Mouse (Mus musculus) cerebellum, postnatal 10 days (tissue): ENCODE measurements around the gene Yipf4.

Source experiments
- DNase-seq, 2 experiments: peaks; one replicate each; pipeline ENCODE4 v3.0.0; 2021; ENCODE audit warnings: mixed read lengths in 2 of 2

Gene Yipf4

DNA sequence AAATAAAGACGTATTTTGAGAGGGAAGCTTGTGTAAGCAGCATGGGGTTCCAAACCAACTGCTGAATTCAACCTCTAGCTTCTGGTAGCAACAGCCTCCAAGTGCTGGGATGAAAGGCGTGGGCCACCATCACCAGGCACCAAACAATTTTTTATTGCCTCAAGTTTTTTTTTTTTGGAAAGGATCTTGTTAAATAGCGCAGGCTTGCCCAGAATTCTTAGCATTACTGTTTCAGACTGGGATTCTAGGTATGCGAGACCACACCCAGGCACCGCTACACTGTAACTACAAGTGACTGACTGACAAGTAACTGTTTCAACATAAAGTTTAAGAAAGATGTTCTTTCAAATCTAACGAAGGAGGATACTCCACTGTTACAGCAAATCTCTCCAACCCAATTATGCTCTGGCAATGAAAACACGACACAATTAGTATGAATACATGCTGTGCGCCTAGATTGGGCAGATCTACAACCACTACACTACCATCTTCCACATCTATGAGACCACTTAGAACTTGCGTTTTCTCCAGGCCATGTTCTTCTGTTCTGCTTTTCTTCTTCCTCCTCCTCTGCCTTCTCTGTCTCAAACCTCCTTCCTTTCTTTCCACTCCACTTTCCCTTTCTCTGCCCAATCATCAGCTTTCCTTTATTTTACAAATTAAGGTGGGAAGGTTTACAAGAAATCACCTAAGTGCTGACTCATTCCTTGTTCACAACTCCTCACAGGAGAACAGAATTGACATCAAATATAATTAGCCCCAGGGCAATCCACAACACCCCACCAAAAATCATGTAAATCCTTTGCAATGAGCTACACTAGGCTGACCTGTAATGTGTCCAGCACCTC, 37.7 kb downstream of the Yipf4 start:
- DNase-seq = peak in 1 of 2 experiments; percentile 11

DNA sequence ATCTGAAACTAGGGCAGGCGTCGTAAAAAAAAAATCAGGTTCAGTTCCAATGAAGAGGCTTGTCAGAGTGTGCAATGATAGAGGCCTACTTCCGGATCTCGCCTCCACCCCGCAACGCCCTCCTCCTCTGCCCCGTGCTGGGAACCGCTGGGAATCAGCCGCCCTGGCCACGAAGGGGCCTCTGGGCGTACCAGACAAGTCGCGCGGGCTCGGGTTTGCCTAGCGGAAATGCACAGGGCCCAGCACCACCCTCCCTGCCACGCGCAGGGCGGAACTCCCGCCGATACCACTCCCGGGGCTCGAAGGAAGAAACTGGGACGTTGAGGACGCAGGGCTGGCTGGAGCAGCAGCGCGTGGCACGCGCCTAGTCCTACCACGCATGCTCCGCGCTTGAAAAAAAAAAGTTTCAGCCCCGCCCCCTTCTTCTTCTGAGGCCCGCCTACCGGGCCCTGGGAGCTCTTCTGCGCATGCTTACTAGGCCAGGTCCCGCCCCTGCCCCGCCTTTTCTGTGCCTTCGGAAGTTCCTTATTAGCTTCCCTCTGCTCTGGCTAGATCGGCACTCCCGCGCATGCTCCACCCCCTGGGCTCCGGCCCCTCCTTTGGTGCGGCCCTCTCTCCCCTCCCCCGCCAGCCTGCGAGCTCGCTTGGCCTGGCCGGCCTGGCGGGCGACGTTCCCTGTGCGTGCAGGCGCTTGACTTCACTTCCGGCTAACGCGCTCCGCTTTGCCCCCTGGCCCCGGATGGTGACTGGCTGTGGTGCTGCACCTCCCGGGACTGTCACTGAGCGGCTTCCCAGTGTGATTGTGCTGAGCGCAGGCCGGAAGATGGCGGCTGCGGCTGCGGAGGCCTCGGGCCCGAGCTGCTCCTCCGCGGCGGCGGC, 38.7 kb downstream of the Yipf4 start, which contains the start of gene Birc6:
Gene Birc6 (plus strand): TSS at position 567 of the 879 bp plus-strand sequence.
- DNase-seq = peak; percentile 100

DNA sequence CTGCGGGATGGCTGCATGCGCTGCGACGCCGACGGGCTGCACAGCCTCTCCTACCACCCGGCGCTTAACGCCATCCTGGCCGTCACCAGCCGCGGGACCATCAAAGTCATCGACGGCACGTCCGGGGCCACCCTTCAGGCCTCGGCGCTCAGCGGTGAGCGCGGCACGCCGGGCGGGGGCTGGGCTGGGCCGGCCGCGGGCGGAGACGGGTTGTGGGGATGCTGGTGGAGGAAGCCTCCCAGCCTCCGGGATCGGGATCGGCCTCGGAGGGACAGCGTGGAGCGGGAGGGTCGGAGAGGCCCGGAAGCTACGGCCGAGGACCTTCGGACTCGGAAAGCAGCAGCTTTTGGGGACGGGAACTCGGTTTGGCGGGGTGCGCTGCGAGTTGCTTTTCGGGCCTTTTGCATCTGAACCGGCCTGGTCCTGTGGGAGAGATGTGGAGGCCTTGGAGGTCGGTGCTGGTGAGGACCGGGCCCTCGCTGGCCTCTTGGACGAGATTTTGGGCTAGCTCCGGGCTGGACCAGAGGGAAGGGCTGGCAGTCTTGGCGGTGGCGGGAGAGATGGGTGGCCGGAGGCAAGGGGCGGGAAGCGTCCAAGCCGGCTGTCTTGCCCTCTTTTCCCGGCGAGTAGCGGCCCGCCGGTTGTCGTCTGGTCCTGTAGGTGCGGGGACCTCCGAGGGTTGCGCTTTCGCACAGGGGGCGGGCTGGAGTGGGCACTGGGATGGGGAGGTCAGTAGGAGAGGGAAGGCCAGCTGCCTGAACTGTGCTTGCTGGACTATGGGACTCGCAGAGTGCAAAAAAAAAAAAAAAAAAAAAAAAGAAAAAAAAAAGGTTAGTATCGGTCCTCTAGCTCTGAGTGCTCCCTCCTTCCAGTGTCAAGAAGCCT, 39.6 kb downstream of the Yipf4 start:
- DNase-seq = peak in 1 of 2 experiments; percentile 60

DNA sequence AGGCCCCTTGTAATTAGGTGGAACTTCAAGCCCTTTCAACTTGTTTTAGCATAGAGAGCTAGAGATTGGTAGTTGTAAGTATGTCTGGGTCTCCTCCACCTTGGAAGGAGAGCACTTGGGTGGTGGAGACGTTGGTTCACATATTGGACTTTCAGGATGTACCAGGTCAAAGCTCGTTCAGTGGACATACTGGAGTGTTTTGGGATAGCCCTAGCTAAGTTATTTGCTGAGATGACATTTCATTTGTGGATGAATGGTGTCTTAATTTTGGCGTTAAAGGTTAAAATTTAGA, 40.2 kb downstream of the Yipf4 start:
- DNase-seq = no peak

DNA sequence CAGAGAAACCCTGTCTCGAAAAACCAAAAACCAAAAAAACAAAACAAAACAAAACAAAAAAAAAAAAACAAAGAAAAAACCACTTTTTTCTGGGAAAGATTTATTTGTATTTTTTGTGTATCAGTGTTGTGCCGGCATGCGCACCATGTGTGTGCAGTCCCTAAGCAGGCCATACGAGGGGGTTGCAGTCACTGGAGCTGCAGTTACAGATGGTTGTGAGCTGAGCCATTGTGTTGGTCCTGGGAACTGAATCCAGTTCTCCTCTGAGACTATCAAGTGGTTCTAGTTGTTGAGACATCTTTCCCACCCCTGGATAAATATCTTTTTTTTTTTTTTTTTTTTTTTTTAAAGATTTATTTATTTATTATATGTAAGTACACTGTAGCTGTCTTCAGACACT, 45.7 kb downstream of the Yipf4 start:
- no peak for DNase-seq

DNA sequence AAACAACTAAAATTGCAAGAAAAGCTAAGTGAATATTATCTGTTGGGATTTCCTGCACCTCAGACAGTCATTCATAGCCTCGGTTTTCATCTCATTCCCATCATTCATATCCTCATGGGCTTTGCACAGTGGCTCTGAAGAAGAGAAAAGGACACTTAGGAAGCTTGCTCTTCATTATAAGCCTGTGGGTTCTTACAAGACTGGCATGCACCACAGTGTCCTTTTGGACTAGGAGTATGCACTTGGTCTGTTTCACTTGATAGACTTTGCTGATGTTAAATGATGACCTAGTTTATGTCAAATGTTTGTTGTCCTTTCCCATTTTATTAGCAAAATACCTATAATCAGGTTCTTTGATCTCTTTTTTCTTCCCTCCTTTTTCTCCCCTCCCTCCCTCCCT, 48.2 kb downstream of the Yipf4 start:
- no peak for DNase-seq

DNA sequence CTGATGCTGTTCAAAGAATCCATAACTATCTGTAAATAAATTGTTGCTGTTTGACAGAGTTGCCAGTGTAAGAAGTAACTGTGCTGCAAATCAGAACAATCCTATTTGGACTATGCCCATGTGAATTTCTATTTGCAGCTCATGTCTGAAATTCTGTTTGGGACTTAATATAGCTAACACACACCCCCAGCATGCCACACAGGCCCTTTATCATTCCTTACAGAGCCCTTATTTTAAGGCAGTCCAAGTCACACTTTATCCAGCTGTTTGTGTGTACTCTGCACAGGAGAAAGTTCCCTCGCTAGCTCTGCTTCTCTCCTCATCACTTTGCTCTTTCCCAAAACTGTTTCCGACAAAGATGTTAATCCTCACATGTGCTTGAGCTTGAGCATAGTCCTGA, 54.3 kb downstream of the Yipf4 start:
- DNase-seq = no peak
